Mouse (Mus musculus) MEL (cell line): Measurements from ENCODE around the gene Saa4.
A peak's percentile ranks its signal among the peaks of the same experiment; 100 is the strongest.

Experiments
- CHD1 ChIP-seq: IDR thresholded peaks from 2 replicates; pipeline ENCODE4 v1.6.1; 2012; ENCODE audit warnings: low read depth, mild to moderate bottlenecking, inconsistent platforms, low read length, improper control_type of control experiment
- CHD2 ChIP-seq: IDR thresholded peaks from 2 replicates; pipeline ENCODE4 v1.6.1; 2011; ENCODE audit warnings: low read length, improper control_type of control experiment
- CTCF ChIP-seq, 3 experiments: IDR thresholded peaks in 2 of 3; conservative IDR thresholded peaks in 1 of 3; 2 replicates each; pipeline ENCODE4 v1.5.1; 2011 to 2012; ENCODE audit warnings: low read length in 3 of 3, low read depth in 2 of 3, mild to moderate bottlenecking in 2 of 3, improper control_type of control experiment in 1 of 3, inconsistent platforms in 1 of 3, mixed read lengths in 1 of 3, moderate library complexity in 1 of 3; ENCODE audit not compliant: control insufficient read depth in 1 of 3, insufficient read depth in 1 of 3, poor library complexity in 1 of 3, severe bottlenecking in 1 of 3
- POLR2A ChIP-seq, 2 experiments: IDR thresholded peaks; 2 replicates each; pipeline ENCODE4 v1.6.1; 2011 to 2012; ENCODE audit warnings: low read length in 2 of 2, mild to moderate bottlenecking in 2 of 2, control low read depth in 1 of 2, improper control_type of control experiment in 1 of 2, low read depth in 1 of 2, moderate library complexity in 1 of 2; ENCODE audit not compliant: control insufficient read depth in 1 of 2, insufficient read depth in 1 of 2, poor library complexity in 1 of 2
- POLR2AphosphoS2 ChIP-seq: IDR thresholded peaks from 2 replicates; pipeline ENCODE4 v1.6.1; 2011; ENCODE audit warnings: low read length, improper control_type of control experiment
- TCF12 ChIP-seq: IDR thresholded peaks from 2 replicates; pipeline ENCODE4 v1.6.1; 2014; ENCODE audit warnings: low read depth, mild to moderate bottlenecking, inconsistent platforms, low read length, improper control_type of control experiment, moderate library complexity
- UBTF ChIP-seq: IDR thresholded peaks from 2 replicates; pipeline ENCODE4 v1.6.1; 2012; ENCODE audit warnings: low read depth, mild to moderate bottlenecking, inconsistent platforms, low read length, improper control_type of control experiment, moderate library complexity, borderline replicate concordance; ENCODE audit not compliant: insufficient read depth
- USF2 ChIP-seq, 2 experiments: IDR thresholded peaks; 2 replicates each; pipeline ENCODE4 v1.6.1; 2011 to 2012; ENCODE audit warnings: improper control_type of control experiment in 2 of 2, low read length in 2 of 2, borderline replicate concordance in 1 of 2, inconsistent platforms in 1 of 2, low read depth in 1 of 2, mild to moderate bottlenecking in 1 of 2; ENCODE audit not compliant: insufficient read depth in 1 of 2
- ZC3H11A ChIP-seq: IDR thresholded peaks from 2 replicates; pipeline ENCODE4 v1.6.1; 2012; ENCODE audit warnings: low read depth, mild to moderate bottlenecking, inconsistent platforms, low read length, improper control_type of control experiment
- ZKSCAN1 ChIP-seq: IDR thresholded peaks from 2 replicates; pipeline ENCODE4 v1.6.1; 2012; ENCODE audit warnings: low read depth, mild to moderate bottlenecking, inconsistent platforms, low read length, improper control_type of control experiment, moderate library complexity

GRCm38 (mm10) chr7:46710390-46710844, 22.0 kb downstream of the Saa4 start, which contains the start of gene Saal1:
- TF ChIP-seq UBTF (no peak), CTCF (IDR thresholded peaks at IDR 0.05 in 2 of 3, conservative IDR thresholded peaks at IDR 0.05 in 1 of 3; ENCODE audit: control insufficient read depth in 1 of 3, insufficient read depth in 1 of 3, low read depth in 2 of 3, low read length in 3 of 3, poor library complexity in 1 of 3, severe bottlenecking in 1 of 3) (peak; percentile 68 to 99 (median 86)), USF2 (IDR thresholded peaks at IDR 0.05; ENCODE audit: borderline replicate concordance in 1 of 2, insufficient read depth in 1 of 2, low read depth in 1 of 2, low read length in 2 of 2) (no peak), POLR2AphosphoS2 (peak; percentile 76; the same call in 1 of the 2 replicates), CHD2 (no peak), CHD1 (no peak), ZKSCAN1 (no peak), ZC3H11A (no peak), POLR2A (IDR thresholded peaks at IDR 0.05; ENCODE audit: control insufficient read depth in 1 of 2, insufficient read depth in 1 of 2, low read depth in 1 of 2, low read length in 2 of 2, poor library complexity in 1 of 2) (peak; percentile 68 to 91; a peak in 3 of 4 replicates), TCF12 (peak; percentile 53; the same call in 1 of the 2 replicates)
